Mouse (Mus musculus) limb, embryonic 14.5 days (tissue): ENCODE results near the gene Slc15a5. TPM values are rescaled to one million over a fixed set of nuclear protein-coding genes. Genes with fewer than 3 reads are reported as not detected.

ENCODE experiments used
- ATAC-seq: fragments of 200-750 bp; cut with Nextera tagmentation; 2 replicates; pipeline ENCODE4 v1.8.0; 2017; ENCODE audit warnings: low read depth, moderate number of reproducible peaks, moderate TSS enrichment; ENCODE audit not compliant: low FRiP score
- DNase-seq: peaks from one replicate; pipeline ENCODE4 v3.0.0-alpha.2; 2015; ENCODE audit warnings: low spot score
- H3K27ac ChIP-seq: fragments of 300-500 bp; sonication (generic); replicated peaks from 2 replicates; pipeline ENCODE4 v1.5.1; 2014; ENCODE audit warnings: low read depth, mild to moderate bottlenecking, low read length, moderate library complexity, mixed read lengths
- H3K27me3 ChIP-seq: fragments of 300-500 bp; sonication (generic); 2 replicates; pipeline ENCODE4 v1.6.1; 2014; ENCODE audit warnings: low read length, mixed read lengths; ENCODE audit not compliant: control insufficient read depth, insufficient read depth
- H3K36me3 ChIP-seq: fragments of 300-500 bp; sonication (generic); 2 replicates; pipeline ENCODE4 v1.6.1; 2014; ENCODE audit warnings: mild to moderate bottlenecking, low read length, moderate library complexity, mixed read lengths; ENCODE audit not compliant: control insufficient read depth, insufficient read depth
- H3K4me1 ChIP-seq: fragments of 300-500 bp; sonication (generic); 2 replicates; pipeline ENCODE4 v1.6.1; 2014; ENCODE audit warnings: antibody characterized with exemption, low read length, mixed read lengths; ENCODE audit not compliant: control insufficient read depth, insufficient read depth
- H3K4me2 ChIP-seq: fragments of 300-500 bp; sonication (generic); replicated peaks from 2 replicates; pipeline ENCODE4 v1.6.1; 2014; ENCODE audit warnings: low read depth, mild to moderate bottlenecking, low read length, moderate library complexity; ENCODE audit not compliant: severe bottlenecking
- H3K4me3 ChIP-seq: fragments of 300-500 bp; sonication (generic); replicated peaks from 2 replicates; pipeline ENCODE4 v1.5.1; 2014; ENCODE audit warnings: low read length
- H3K9ac ChIP-seq: fragments of 300-500 bp; sonication (generic); 2 replicates; pipeline ENCODE4 v1.6.1; 2014; ENCODE audit warnings: mild to moderate bottlenecking, low read depth, low read length, moderate library complexity; ENCODE audit not compliant: severe bottlenecking
- H3K9me3 ChIP-seq: fragments of 300-500 bp; sonication (generic); 2 replicates; pipeline ENCODE4 v1.6.1; 2016; ENCODE audit warnings: low read length; ENCODE audit not compliant: control insufficient read depth
- POLR2A ChIP-seq: fragments of 200-500 bp; IDR thresholded peaks from 2 replicates; pipeline ENCODE4 v1.8.0; 2012; ENCODE audit warnings: inconsistent platforms, mild to moderate bottlenecking, moderate library complexity, borderline replicate concordance; ENCODE audit not compliant: insufficient read depth, insufficient read length; ENCODE audit errors: extremely low read depth
- WGBS: fragments of 180-500 bp; shearing (Covaris S2); extraction: QIAGEN DNeasy Blood & Tissue Kit; methylation state at CpG from one replicate; pipeline ENCODE4 v1.1.7; 2014; 5-methylcytosine and 5-hydroxymethylcytosine counted together
- polyA plus RNA-seq, 2 experiments: library from polyadenylated mRNA; depleted of rRNA in 1 of 2; stranded (reverse) in 1 of 2; unstranded in 1 of 2; fragments of >200 nt; fragmentation: Nextera tagmentation in 1 of 2; extraction: Ambion mirVana in 1 of 2; gene quantifications; 2 replicates each; pipeline versions ENCODE4 v1.2.1 to v1.2.3; 2012 to 2014

The Slc15a5 gene
- polyA plus RNA-seq, 2 experiments = 0.03 TPM; not detected in 1

GRCm38 (mm10) chr6:138054956-138055355 is 24.8 kb downstream of the Slc15a5 start:
- no peaks in the 10 kb centered on the region for H3K36me3 ChIP-seq
- no peak overlapping the region for H3K4me3 ChIP-seq
- H3K9me3 ChIP-seq = no peaks in the 10 kb centered on the region
- H3K4me1 ChIP-seq = no peaks in the 10 kb centered on the region
- no peaks in the 10 kb centered on the region for H3K27me3 ChIP-seq
- WGBS = 87% methylated on average over 12 of the region's 12 CpGs
- no peak for ATAC-seq
- H3K4me2 ChIP-seq = no peak overlapping the region
- no peak overlapping the region for H3K27ac ChIP-seq
- no peak for TF ChIP-seq POLR2A
- H3K9ac ChIP-seq = no peak overlapping the region
- no peak for DNase-seq

DNA sequence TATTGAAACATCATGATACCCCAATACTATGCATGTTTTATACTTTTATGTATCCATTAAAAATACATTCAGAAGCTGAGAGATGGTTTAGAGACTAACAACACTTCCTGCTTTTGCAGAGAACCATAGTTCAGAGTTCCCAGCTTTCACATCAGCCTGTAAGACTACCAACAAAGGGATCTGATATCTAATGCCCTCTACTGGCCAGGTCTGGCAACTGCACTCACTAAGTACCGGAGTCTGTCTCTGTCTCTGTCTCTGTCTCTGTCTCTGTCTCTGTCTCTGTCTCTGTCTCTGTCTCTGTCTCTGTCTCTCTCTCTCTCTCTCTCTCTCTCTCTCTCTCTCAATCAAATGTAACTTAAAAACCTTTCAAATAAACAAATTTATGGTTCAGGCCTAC is 25.6 kb downstream of the Slc15a5 start:
- DNase-seq = no peak
- Histone ChIP-seq H3K27me3 (no peaks in the 10 kb centered on the region), H3K4me1 (no peaks in the 10 kb centered on the region), H3K9ac (no peak overlapping the region), H3K36me3 (no peaks in the 10 kb centered on the region), H3K27ac (no peak overlapping the region), H3K9me3 (no peaks in the 10 kb centered on the region), H3K4me3 (no peak overlapping the region), H3K4me2 (no peak overlapping the region)
- no peak for TF ChIP-seq POLR2A
- ATAC-seq = no peak
- 41% methylated on average over 1 of the region's 1 CpGs for WGBS

DNA sequence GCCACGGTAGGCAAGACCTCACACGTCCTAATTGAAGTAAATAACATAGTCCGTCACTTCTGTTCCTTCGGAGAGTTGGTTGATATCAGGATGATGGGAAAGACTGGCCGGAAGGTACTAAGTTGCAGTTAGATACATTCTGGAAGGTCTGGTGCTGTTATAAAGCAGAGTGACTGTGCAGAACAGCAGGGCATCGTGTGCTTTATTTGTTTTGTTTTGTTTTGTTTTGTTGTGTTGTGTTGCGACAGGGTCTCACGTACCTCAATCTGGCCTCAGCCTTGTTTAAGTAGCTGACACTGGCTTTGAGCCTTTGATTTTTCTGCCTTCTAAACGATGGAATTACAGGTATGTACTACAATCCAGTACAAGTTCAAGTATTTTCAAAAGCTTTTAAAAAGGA is 26.0 kb downstream of the Slc15a5 start:
- Histone ChIP-seq H3K4me3 (no peak overlapping the region), H3K27me3 (no peaks in the 10 kb centered on the region), H3K4me2 (no peak overlapping the region), H3K27ac (no peak overlapping the region), H3K9me3 (no peaks in the 10 kb centered on the region), H3K9ac (no peak overlapping the region), H3K36me3 (no peaks in the 10 kb centered on the region), H3K4me1 (no peaks in the 10 kb centered on the region)
- TF ChIP-seq POLR2A = no peak
- DNase-seq = no peak
- ATAC-seq = no peak
- WGBS = 85% methylated on average over 9 of the region's 9 CpGs

DNA sequence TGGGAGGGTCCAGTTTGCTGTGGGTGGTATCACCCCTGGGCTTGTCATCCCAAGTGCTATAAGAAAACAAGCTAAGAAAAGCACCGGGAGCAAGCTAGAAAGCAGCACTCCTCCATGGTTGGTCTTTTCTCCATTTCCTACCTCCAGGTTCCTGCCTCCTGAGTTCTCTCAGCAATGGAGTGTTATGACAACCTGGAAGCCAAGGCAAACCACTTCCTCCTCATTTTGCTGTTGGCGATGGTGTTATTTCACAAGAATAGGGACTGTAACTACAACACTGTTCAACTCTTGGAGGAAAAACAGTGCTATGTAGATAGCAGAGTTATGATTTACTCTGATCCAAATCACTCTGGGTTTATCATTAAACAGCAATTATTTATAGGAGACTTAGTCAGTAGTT is 34.4 kb downstream of the Slc15a5 start:
- Histone ChIP-seq H3K9me3 (no peaks in the 10 kb centered on the region), H3K9ac (no peak overlapping the region), H3K27ac (no peak overlapping the region), H3K4me1 (no peaks in the 10 kb centered on the region), H3K27me3 (no peaks in the 10 kb centered on the region), H3K4me3 (no peak overlapping the region), H3K36me3 (no peaks in the 10 kb centered on the region), H3K4me2 (no peak overlapping the region)
- TF ChIP-seq POLR2A = no peak
- DNase-seq = no peak
- ATAC-seq = no peak
- WGBS = 97% methylated on average over 2 of the region's 2 CpGs

GRCm38 (mm10) chr6:138042891-138043290 is 36.8 kb downstream of the Slc15a5 start:
- Histone ChIP-seq H3K4me1 (no peaks in the 10 kb centered on the region), H3K27me3 (no peaks in the 10 kb centered on the region), H3K36me3 (no peaks in the 10 kb centered on the region), H3K27ac (no peak overlapping the region), H3K4me3 (no peak overlapping the region), H3K9ac (no peak overlapping the region), H3K4me2 (no peak overlapping the region), H3K9me3 (no peaks in the 10 kb centered on the region)
- no peak for TF ChIP-seq POLR2A
- DNase-seq = no peak
- WGBS = 91% methylated on average over 5 of the region's 5 CpGs
- no peak for ATAC-seq

GRCm38 (mm10) chr6:138041865-138042264 is 37.9 kb downstream of the Slc15a5 start:
- no peaks in the 10 kb centered on the region for H3K9me3 ChIP-seq
- H3K27me3 ChIP-seq = no peaks in the 10 kb centered on the region
- 90% methylated on average over 4 of the region's 4 CpGs for WGBS
- H3K4me2 ChIP-seq = no peak overlapping the region
- H3K36me3 ChIP-seq = no peaks in the 10 kb centered on the region
- H3K4me1 ChIP-seq = no peaks in the 10 kb centered on the region
- no peak overlapping the region for H3K27ac ChIP-seq
- no peak overlapping the region for H3K9ac ChIP-seq
- no peak for TF ChIP-seq POLR2A
- DNase-seq (no peak), ATAC-seq (no peak)
- H3K4me3 ChIP-seq = no peak overlapping the region
